Mouse (Mus musculus) heart, embryonic 11.5 days (tissue): ENCODE data around the gene Pilra. TPM values are rescaled to one million over a fixed set of nuclear protein-coding genes. Genes with fewer than 3 reads are reported as not detected.
"Not testable (repeated sequence)": the region's sequence is repeated elsewhere in the genome, so short reads cannot be mapped to it uniquely, and the experiment has no call there.

Experiments used
- ATAC-seq: fragments of 200-750 bp; cut with Nextera tagmentation; replicated peaks from 2 replicates; pipeline ENCODE4 v1.8.0; 2017; ENCODE audit warnings: moderate library complexity; ENCODE audit not compliant: insufficient number of reproducible peaks, low FRiP score, low TSS enrichment
- H3K27ac ChIP-seq: fragments of 300-500 bp; sonication (generic); 2 replicates; pipeline ENCODE4 v1.5.1; 2014; ENCODE audit warnings: mild to moderate bottlenecking, low read depth, low read length
- H3K27me3 ChIP-seq: fragments of 300-500 bp; sonication (generic); 2 replicates; pipeline ENCODE4 v1.6.1; 2014; ENCODE audit warnings: mild to moderate bottlenecking, low read length, mixed read lengths; ENCODE audit not compliant: control insufficient read depth, insufficient read depth
- H3K36me3 ChIP-seq: fragments of 300-500 bp; sonication (generic); 2 replicates; pipeline ENCODE4 v1.6.1; 2014; ENCODE audit warnings: mild to moderate bottlenecking, low read length, moderate library complexity, mixed read lengths; ENCODE audit not compliant: control insufficient read depth, insufficient read depth
- H3K4me1 ChIP-seq: fragments of 300-500 bp; sonication (generic); 2 replicates; pipeline ENCODE4 v1.6.1; 2014; ENCODE audit warnings: low read length; ENCODE audit not compliant: control insufficient read depth, insufficient read depth
- H3K4me2 ChIP-seq: fragments of 300-500 bp; sonication (generic); 2 replicates; pipeline ENCODE4 v1.6.1; 2014; ENCODE audit warnings: mild to moderate bottlenecking, moderate library complexity
- H3K4me3 ChIP-seq: fragments of 300-500 bp; sonication (generic); 2 replicates; pipeline ENCODE4 v1.5.1; 2014; ENCODE audit warnings: low read depth, low read length
- H3K9ac ChIP-seq: fragments of 300-500 bp; sonication (generic); 2 replicates; pipeline ENCODE4 v1.6.1; 2014; ENCODE audit warnings: mild to moderate bottlenecking, low read depth, low read length, moderate library complexity
- H3K9me3 ChIP-seq: fragments of 300-500 bp; sonication (generic); replicated peaks from 2 replicates; pipeline ENCODE4 v1.6.1; 2016; ENCODE audit warnings: low read length; ENCODE audit not compliant: control insufficient read depth
- WGBS: fragments of 180-500 bp; shearing (Covaris S2); extraction: QIAGEN DNeasy Blood & Tissue Kit; methylation state at CpG from one replicate; pipeline ENCODE4 v1.1.7; 2014; ENCODE audit not compliant: insufficient replicate concordance; 5-methylcytosine and 5-hydroxymethylcytosine counted together
- polyA plus RNA-seq: library from polyadenylated mRNA; unstranded; fragments of >200 nt; fragmentation: Nextera tagmentation; extraction: Ambion mirVana; gene quantifications from 2 replicates; pipeline ENCODE4 v1.2.1, GENCODE M21; 2014

The Pilra gene
- 2.1 and 2.9 TPM in 2 replicates for polyA plus RNA-seq

- not testable (repeated sequence) for H3K27ac ChIP-seq, H3K36me3 ChIP-seq, ATAC-seq, H3K9ac ChIP-seq, H3K27me3 ChIP-seq, H3K4me3 ChIP-seq, H3K4me1 ChIP-seq, H3K4me2 ChIP-seq, H3K9me3 ChIP-seq
- 42% methylated on average over 2 of the region's 2 CpGs for WGBS
Measured at GRCm38 (mm10) chr5:137835966-137836520, at the start of gene Pilra. Pilra (minus strand) TSS chr5:137836281.

- no peak overlapping the region for H3K4me3 ChIP-seq
- H3K9me3 ChIP-seq = no peaks in the 10 kb centered on the region
- no peaks in the 10 kb centered on the region for H3K27me3 ChIP-seq
- no peak for ATAC-seq
- H3K9ac ChIP-seq = no peak overlapping the region
- WGBS = 78% methylated on average over 3 of the region's 3 CpGs
- no peak overlapping the region for H3K4me2 ChIP-seq
- H3K27ac ChIP-seq = no peak overlapping the region
- H3K4me1 ChIP-seq = no peaks in the 10 kb centered on the region
- no peaks in the 10 kb centered on the region for H3K36me3 ChIP-seq
Measured at GRCm38 (mm10) chr5:137883345-137883744, 47.3 kb upstream of the Pilra start.

- Histone ChIP-seq H3K36me3 (no peaks in the 10 kb centered on the region), H3K9me3 (no peaks in the 10 kb centered on the region), H3K4me2 (no peak overlapping the region), H3K9ac (no peak overlapping the region), H3K4me3 (no peak overlapping the region), H3K4me1 (no peaks in the 10 kb centered on the region), H3K27me3 (no peaks in the 10 kb centered on the region), H3K27ac (no peak overlapping the region)
- no peak for ATAC-seq
- 62% methylated on average over 4 of the region's 4 CpGs for WGBS
Measured at GRCm38 (mm10) chr5:137882922-137883321, 46.8 kb upstream of the Pilra start.

- no peaks in the 10 kb centered on the region for H3K4me1 ChIP-seq
- no peak for ATAC-seq
- H3K9ac ChIP-seq = no peak overlapping the region
- no peaks in the 10 kb centered on the region for H3K9me3 ChIP-seq
- no peaks in the 10 kb centered on the region for H3K36me3 ChIP-seq
- 44% methylated on average over 2 of the region's 2 CpGs for WGBS
- no peak overlapping the region for H3K4me2 ChIP-seq
- H3K4me3 ChIP-seq = no peak overlapping the region
- H3K27me3 ChIP-seq = no peaks in the 10 kb centered on the region
- no peak overlapping the region for H3K27ac ChIP-seq
Measured at GRCm38 (mm10) chr5:137877860-137878259, 41.8 kb upstream of the Pilra start.

- Histone ChIP-seq H3K4me2 (no peak overlapping the region), H3K9me3 (no peaks in the 10 kb centered on the region), H3K27me3 (no peaks in the 10 kb centered on the region), H3K27ac (no peak overlapping the region), H3K4me1 (no peaks in the 10 kb centered on the region), H3K9ac (no peak overlapping the region), H3K36me3 (no peaks in the 10 kb centered on the region), H3K4me3 (no peak overlapping the region)
- 66% methylated on average over 2 of the region's 2 CpGs for WGBS
- no peak for ATAC-seq
Measured at GRCm38 (mm10) chr5:137875054-137875453, 39.0 kb upstream of the Pilra start.

- H3K27me3 ChIP-seq, H3K4me3 ChIP-seq, H3K9ac ChIP-seq, H3K4me2 ChIP-seq, H3K9me3 ChIP-seq, H3K36me3 ChIP-seq, H3K27ac ChIP-seq, H3K4me1 ChIP-seq, ATAC-seq: not testable (repeated sequence)
- 50% methylated on average over 1 of the region's 1 CpGs for WGBS
Measured at GRCm38 (mm10) chr5:137872381-137872702, 36.3 kb upstream of the Pilra start.

- H3K9ac ChIP-seq, H3K27ac ChIP-seq, H3K9me3 ChIP-seq, H3K4me2 ChIP-seq, H3K4me1 ChIP-seq, H3K36me3 ChIP-seq, H3K27me3 ChIP-seq, H3K4me3 ChIP-seq, ATAC-seq: not testable (repeated sequence)
- WGBS = 53% methylated on average over 2 of the region's 3 CpGs
Measured at GRCm38 (mm10) chr5:137871644-137872380, 35.7 kb upstream of the Pilra start, which contains the start of gene Pilrb2. Pilrb2 (minus strand) TSS chr5:137871815.

- not testable (repeated sequence) for ATAC-seq, H3K36me3 ChIP-seq, H3K27me3 ChIP-seq, H3K4me1 ChIP-seq, H3K4me2 ChIP-seq, H3K27ac ChIP-seq, H3K4me3 ChIP-seq, H3K9ac ChIP-seq, H3K9me3 ChIP-seq
- 57% methylated on average over 2 of the region's 2 CpGs for WGBS
Measured at GRCm38 (mm10) chr5:137868600-137868999, 32.5 kb upstream of the Pilra start.

- ATAC-seq, H3K4me2 ChIP-seq, H3K9me3 ChIP-seq, H3K27me3 ChIP-seq, H3K4me1 ChIP-seq, H3K4me3 ChIP-seq, H3K27ac ChIP-seq, H3K9ac ChIP-seq, H3K36me3 ChIP-seq: not testable (repeated sequence)
- 74% methylated on average over 1 of the region's 1 CpGs for WGBS
Measured at GRCm38 (mm10) chr5:137864008-137864407, 27.9 kb upstream of the Pilra start.
